Mouse (Mus musculus): ENCODE measurements around the gene Ttc39b.

Gene Ttc39b

DNA sequence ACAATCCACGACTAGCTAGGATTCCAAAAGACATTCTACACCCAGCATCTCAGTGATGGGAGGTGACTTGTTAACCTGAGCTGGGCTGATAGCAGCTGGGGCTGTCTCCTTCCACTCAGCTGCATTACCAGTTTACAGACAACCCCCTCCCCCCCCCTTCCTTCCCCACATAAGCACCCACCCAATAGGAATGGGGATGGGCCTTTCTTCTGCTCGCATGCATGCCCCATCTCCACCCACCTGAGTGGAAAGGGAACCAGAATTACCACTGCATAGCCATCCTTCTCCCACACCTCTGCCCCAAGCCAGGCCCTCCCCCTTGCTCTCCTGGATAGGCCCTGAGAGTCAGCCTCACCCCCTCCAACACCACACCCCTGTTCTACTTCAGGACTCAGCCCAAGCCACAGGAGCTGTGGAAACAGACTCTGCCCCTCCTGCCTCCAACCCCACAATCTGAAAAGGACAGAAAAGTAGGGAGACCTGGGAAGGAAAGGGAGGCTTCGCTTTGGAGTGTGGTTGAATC lies 6.2 kb downstream of the Ttc39b start:
- DNase-seq (ENCODE audit: low spot score in 2 of 2): no peak

DNA sequence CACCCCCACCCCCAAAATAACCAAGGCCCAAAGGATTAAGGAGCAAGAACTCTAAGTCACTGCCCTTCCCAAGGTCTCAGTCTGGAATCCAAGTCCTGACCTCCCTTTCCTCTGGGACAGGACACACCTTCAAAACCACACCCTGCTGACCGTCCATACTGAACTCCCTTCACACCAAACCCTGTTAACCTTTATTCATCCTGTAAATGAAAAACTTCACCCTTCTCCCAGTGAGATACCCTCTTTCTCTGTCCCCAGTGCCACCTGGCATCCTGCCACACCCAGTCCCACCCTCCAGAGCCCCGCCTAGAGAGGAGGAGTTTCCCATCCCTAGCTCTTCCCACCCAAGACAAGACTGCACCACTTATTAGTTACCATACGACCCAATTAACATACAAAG lies 7.3 kb downstream of the Ttc39b start:
- DNase-seq (ENCODE audit: low spot score in 2 of 2): no peak

DNA sequence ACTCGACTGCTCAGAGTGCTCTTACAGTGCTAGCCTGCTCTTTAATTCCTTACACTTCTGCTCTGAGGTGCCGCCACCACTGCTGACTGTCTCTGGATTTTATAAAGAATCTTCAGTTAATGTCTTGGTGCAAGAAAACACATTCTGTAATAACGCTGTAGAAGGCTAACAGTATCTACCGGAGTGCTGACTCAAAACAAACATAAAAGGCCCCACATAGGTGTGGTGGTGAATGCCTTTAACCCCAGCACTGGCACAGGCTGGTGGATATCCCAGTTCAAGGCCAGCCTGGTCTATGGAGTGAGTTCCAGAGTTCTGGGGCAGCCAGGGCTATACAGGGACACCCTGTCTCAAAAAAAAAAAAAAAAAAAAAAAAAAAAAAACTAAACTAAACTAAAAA lies 8.1 kb downstream of the Ttc39b start:
- DNase-seq (ENCODE audit: low spot score in 2 of 2): no peak

DNA sequence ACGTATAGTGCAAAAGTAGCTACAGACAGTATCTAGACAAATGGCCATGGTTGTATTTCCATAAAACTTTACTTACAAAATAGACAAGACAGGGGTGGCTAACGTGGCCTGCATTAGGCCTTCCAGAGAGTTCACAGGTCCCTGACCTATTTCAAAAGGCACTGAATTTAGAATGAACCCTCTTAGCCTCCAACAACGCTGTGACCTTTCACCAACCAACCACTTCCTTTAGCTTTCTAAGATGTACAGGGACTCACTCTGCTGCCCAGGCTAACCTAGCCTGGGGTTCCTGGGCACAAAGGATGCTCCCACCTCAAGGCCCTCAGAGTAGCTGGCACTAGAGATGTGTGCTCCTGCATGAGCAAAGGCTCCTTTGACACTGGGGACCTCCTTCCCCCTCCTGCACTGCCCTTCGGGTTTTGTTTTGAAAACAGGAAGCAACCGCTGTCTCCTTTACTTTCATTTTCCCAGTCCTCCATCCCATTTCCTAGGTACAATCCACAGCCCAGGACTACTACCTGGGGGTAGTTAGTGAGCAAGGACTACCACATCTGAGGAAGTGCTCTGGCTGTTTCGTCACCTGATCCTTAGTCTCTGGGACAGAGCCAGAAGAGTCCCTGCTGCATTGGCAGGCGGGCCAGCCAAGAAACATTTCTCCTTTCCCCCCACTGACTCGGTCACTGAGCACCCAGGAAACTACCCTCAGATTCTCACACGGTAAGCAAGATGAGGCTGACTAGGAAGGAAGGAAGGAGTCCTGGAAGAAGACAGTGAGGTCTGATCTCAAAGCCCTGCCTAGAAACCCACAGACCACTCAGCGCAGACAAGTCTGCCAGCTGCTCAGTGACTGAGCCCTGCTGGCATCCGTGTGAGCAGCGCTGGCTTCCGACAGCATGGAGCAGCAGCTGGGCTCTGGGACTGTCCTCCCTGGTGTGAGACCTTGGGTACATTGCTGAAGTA lies 8.9 kb downstream of the Ttc39b start:
- no peak for DNase-seq (ENCODE audit: low spot score in 2 of 2)

DNA sequence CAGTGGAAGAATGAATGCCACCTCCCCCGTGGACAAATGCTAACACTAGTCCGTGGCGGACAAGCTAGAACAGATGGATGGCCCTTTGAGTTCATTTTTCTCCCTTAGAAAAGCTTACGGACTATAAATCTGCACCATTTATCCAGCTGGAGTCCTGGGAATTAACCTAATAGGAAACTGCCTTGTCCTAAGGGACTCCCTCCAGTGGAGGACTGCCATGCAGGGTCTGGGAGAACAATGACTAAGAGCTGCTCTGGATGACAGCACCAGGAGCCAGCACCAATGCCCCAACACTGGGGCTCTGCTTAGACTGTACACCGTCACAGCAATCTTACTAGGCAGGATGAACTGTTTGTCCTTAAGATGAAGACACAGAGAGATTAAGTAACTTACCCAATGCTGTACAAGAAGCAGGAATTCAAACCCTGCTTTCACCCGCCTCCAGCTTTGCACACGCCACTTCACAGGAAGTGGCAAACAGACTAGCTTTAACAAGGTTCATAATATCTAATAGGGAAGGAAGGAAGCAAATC lies 9.7 kb downstream of the Ttc39b start:
- no peak for DNase-seq (ENCODE audit: low spot score in 2 of 2)

DNA sequence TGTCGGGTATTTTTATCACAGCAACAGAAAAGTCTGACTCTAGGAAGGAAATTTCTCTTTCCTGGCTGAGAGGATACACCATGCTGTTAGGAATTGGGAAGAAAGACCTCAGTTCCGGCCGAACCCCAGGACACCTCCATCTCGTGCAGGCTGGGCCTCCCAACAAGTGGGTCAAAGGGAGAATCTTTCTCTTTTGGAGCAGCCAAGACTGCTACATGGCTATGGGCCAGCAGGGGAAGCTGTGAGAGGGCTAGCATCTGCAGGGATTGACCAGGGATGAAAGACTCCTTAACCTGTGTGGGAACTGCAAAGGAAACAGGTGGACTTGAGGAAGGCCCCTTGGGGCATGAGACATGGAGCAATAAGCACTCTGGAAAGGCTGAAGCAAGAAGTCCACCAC lies 11.7 kb downstream of the Ttc39b start:
- DNase-seq (ENCODE audit: low spot score in 2 of 2): no peak

DNA sequence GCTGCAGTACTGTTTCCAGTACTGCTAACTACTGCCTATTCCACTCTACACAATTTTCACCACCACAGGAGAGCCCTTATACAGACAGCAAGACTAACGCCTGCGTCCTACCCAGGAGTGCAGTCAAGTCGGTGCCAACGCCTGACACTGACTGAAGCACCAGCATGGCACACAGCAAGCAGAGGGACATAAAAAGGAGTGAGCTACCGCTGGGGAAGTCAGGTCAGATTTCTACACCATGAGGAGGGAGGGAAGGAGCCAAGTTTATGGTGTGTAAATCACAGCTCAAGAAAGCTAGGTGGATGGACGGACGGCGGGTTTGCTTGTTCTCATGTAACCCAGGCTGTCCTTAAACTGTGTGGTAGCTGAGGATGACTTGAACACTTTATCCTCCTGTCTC lies 12.6 kb downstream of the Ttc39b start:
- no peak for DNase-seq (ENCODE audit: low spot score in 2 of 2)

DNA sequence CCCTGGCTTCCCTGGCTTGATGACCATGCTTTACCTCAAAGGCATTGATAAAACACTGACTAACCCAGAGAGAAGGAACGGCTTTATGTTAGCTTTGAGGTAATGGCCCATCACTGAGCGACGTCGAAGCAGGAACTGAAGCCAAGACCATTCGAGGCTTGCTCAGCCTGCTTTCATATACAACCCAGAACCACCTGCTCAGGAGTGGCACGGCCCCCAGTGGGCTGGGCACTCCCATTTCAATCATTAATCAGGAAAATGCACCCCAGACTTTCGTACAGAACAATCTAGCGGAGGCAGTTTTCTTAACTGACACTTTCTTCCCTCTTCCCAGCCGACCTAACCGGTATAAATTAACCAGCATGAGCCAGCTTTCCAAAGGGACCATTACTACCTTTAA lies 13.1 kb downstream of the Ttc39b start:
- DNase-seq (ENCODE audit: low spot score in 2 of 2): no peak

DNA sequence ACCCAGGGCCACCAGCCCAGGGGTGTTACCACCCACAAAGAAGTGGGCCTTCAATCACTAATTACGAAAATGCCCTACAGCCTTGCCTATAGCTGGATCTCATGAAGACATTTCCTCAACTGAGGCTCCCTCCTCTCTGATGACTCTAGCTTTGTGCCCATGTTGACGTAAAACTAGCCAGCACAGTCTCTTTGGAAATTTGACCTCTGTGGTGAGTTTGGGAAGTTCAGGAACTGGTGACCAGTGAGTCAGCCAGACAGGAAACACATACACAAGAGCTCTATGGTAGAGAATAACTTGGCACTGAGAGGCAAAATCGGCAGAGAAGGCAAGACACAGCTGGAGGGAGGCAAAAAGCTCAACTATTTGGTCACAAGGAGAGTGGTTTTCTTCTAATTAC lies 15.1 kb downstream of the Ttc39b start:
- no peak for DNase-seq (ENCODE audit: low spot score in 2 of 2)

DNA sequence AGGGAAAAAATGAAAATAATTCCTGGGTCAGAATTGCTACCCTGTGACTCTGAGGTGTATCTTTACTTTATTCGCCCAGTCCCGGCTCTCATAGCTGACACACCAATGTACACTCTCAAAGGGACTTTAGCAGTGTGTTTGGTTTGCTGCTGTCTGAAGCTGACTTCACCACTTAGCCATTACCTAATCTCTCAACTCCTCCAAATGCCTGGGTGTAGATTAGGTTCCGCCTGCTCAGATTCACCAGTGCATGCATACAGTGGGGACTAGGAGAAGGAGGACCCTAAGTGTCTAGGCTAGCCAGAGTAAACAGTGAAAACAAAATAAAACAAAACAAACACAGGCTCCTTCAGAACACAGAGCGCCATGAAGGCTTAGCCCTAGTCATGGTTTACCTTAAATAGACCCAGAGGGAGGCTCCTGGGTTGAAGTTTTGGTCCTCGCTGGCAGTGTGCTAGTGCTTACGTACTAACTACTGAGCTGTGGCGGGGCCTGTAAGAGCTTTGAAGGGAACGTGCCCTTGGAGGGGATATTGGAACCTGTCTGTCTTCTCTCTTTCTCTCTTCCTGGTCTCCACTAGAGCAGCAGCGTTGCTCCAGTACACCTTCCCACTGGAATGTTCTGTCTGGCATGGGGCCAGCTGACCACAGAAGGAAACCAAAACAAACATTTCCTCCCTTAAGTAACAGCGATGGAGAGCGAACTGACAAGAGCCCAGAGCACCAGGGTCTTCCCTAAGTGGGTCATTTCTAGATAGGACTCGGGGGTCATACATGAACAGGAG lies 16.2 kb downstream of the Ttc39b start:
- no peak for DNase-seq (ENCODE audit: low spot score in 2 of 2)

DNA sequence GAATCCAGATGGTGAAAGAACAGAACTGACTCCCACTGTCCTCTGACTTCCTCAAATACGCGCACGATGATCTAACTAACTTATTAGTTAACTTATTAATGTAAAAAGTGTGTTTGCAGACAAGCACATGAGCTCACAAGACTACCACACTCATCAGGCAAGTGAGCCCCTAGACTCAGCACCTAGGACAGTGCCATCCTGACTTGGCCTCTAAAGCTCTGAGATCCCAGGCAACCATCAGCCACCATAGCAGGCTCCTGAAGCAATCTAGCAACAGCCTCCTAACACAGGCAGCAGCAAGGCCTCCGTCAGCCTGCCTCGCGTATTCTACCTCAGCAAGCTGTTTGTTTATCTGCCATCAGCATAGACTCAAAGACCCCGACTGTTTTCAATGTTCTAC lies 17.2 kb downstream of the Ttc39b start:
- DNase-seq (ENCODE audit: low spot score in 2 of 2): no peak

DNA sequence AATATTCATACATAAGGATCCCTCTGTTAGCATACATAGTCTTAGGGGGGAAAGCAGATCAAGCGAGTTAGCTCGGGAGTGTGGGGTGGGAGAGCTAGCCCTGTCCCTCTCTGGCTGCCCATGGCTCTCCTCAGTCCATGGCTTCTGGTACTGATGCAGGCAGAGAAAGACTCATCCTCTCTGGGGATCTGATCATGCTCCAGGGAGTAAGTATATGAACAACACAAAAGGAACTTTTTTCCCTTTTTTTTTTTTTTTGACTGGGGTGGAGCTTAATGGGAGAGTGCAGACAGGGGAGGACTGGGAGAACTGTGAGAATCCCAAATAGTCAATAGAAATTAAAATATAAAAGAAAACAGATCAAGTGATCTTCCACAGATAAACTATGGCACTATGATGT lies 19.0 kb downstream of the Ttc39b start:
- no peak for DNase-seq (ENCODE audit: low spot score in 2 of 2)

DNA sequence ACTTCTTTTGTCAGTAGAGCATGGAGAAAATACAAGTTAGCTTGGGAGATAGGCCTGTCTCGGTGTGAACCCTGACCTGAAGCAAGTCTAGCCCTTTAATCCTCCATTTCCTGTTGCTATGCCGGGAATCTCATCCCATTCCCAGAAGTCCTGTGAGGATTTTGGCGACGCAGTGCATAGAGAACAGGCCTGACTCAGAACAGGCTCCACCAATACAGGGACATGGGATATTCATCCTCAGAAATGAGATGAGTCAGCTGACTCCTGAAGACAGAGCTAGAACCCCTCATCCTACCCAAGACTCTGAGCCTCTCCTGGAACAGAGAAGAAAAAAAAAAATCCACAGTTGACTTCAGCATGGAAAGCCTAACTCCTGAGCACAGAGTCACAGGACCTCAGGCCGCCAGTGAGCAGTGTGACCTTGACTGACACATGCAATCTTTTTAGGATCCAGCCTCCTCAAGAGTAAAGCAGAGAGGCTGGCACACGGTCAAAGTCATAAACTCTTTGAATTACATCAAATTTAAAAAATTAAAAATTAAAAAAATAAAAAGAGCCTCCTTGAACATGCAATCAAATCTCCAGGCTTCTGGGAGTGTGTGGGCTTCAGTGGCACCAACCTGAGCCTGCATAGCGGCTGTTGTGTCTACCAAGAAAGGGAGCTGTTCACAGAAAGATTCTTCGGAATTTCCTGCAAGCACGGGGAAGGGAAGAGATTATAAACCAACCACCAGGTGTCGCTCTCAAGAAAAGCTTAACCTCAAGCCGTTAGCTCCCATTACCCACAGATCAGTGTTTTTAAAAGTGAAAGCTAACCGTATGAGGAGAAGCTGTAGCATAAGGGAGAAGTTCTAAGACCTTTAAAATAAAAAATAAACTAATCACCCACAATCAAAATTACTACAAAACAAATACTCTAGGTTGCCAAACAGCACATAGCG lies 20.9 kb downstream of the Ttc39b start:
- peak; percentile 65 to 88 for DNase-seq (ENCODE audit: low spot score in 2 of 2)

DNA sequence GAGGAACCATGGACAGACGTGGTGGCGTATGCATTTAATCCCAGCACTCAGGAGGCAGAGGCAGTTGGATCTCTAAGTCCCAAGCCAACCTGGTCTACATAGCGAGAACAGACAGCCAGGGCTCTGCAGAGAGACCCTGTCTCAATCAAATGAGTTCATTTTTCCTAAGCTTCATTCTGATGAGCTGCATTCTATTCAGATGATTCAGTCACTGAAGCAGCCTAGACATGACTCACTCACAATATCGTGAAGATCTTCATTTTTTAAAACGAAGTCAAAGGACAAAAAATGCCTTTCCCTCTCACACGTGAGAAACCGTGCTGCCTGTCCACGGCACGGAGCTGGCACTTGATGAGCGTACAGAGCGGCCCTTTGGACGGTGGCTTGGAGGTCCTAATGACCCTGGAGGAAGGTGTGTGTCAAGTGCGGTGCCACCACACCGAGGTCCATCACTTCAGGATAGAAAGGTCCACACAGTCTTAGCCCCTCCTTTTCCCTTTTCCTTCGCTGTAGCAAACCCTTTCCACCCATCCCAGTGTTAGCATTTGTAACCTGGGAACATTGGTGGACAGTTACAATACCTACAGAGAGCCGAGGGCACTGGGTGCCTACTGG lies 21.8 kb downstream of the Ttc39b start:
- no peak for DNase-seq (ENCODE audit: low spot score in 2 of 2)

DNA sequence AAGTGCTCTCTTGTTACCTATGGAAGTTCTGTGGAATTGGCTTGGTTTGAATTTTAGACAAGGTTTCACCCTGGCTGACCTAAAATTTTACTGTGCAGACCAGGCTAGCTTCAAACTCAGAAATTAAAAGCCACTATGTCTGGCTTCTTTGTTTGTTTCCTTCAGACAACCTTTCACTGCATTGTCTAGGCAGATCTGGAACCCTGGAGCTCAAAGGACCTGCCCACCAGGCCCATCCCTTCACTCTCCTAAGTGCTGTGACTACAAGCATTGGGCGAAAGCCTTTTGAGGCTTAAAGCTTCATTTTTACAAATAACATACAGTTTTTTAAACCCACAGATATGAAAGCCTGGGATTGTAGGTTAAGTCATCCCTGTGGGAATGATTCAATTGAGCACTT lies 22.3 kb downstream of the Ttc39b start:
- DNase-seq (ENCODE audit: low spot score in 2 of 2): no peak

DNA sequence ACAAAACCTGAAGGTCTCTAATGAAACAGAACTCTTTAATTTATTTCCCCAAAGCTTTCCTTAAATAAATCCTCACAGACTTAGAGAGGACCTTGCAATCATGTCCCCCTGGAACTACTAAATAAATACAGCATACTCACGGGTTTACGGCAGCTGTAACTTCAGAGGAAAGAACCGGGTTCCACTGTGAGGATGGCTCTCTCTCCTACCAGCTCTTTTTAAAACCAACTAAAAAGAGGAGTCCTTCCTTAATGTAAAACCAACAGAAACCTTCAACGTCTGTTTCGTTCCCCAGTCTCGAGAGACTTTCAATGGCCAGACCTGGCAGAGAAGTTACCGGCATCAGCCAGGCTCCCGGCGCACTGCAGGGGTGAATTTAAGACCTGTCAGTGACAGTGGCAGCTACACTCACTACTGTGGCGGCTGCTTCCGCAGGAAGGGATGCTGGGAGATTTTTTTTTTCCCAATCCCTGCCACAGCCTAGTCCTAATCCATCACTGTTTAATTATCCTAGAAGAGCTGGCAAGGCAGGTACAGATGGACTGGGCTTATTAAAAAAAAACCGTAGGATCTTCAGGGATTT lies 39.2 kb downstream of the Ttc39b start:
- peak; percentile 56 to 74 for DNase-seq (ENCODE audit: low spot score in 2 of 2)

DNA sequence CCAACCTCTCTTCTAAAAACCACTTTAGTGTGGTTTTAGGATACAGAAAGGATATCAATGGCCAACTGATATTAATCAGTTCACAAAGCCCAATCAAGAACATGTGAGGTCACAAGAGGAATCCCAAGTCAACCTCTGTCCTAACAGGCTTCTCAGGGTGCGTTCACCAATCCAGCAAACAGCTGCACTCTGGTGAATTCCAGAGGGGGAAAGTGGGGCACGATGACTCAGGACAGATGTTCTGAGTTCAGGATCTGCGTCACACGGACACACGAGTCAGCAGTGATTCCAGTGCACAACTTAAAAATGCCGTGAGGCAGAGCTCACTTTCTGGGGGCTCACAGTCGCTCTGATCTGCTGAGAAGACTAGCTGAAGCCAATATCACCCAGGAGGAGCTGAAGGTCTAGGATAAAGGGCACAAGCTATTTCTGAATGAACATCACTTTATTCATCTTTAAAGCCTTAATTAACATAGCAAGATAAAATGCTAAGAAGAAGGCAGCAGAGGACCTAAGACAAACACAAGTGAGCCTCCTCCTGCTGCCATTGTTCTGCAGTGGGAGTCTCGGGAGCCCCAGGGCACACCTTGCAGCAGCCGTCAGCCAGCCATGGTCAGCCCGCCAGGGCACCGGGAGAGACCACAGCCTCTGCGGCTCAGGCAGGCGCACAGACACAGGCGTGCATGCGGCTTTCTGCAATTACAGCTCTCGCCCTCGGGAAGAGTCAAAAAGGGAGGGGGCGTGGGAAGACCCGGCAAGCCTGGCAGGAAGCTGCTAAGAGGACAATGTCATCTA lies 39.9 kb downstream of the Ttc39b start:
- DNase-seq (ENCODE audit: low spot score in 2 of 2): peak in 1 of 2 experiments; percentile 59

DNA sequence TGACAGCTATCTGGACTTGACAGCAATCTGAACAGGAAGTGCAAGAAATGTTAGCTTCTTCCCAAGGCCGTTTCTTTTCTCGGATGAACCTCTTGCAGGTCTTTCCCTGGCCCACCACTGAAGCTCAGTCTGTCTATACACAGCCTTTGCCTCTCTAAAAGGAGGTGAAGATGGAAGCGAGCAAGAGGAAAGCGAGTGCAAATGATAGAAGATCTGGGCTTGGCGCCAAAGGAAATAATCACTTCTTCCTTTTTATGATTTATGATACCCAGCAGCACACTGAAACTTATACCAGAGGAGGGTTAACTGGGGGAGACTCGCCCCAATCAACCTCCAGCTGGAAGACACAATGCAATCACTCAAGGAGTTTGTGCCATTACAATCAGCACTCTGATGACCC lies 41.6 kb downstream of the Ttc39b start:
- no peak for DNase-seq (ENCODE audit: low spot score in 2 of 2)

DNA sequence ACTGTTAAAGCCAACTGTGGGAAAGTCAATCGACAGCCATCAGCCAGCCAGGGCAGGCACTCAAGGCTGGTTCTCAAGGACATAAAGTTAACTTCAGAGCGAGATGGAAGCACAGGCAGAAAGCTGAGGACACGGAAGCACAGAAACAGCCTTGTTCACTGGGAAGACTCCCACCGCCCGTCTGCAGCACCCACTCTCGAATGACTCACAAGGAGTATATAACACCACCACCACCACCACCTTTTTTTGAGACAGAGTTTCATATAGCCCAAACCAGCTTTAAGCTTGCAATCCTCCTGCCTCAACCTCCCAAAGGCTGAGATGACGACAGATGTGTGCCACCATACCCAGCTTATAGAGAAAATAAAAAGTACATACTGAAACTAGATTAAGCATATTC lies 44.8 kb downstream of the Ttc39b start:
- DNase-seq (ENCODE audit: low spot score in 2 of 2): peak in 1 of 2 experiments; percentile 58

DNA sequence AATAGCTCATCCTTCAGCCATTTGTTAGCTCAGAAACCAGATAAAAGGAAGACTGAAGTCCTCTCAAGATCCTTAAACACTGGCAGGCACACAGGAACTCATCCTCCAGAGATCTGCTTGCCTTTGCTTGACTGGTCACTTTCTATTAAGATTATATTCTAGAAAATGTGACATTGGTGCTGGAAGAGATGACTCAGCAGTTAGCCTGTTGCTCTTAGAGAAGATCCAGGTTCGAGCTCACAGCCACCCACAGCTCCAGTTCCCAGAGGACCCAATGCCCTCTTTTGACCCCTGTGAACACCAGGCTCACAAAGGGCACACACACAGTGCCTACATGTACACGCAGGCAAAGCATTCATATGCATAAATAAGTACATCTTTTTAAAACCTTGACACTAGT lies 49.8 kb downstream of the Ttc39b start:
- no peak for DNase-seq (ENCODE audit: low spot score in 2 of 2)
